In the genomic region with DNA sequence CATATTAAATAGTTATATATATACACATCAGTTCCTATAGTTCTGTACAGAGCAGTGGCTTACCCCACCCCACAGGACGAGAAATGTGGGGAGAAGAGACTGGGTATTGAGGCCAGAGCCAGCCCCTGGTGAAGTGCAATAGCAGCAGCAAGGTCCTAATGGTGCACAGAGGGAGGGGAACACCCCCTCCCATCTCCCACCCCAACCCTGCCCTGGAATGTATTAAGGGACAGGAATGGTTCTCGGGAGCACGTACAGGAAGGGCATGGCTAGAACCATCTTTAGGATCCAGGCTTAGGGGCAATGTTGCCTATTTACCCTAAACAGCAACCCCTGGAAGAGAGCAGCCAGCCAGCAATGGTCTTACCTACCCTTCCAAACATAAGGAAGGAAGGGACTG, we compare ENCODE assay signal across 23 mouse cellular contexts. TPM values are rescaled to one million over a fixed set of nuclear protein-coding genes. Genes with fewer than 3 reads are reported as not detected.
DNase-seq lines count a peak whose midpoint lies in the region; ATAC-seq and TF ChIP-seq lines count a peak whose summit lies in the region.
"Had no signal": no experiment of that assay in that cellular context is flagged by ENCODE, and none has a peak within 500 bp of the region (broad histone marks: within the 10 kb centered on the region; RNA-seq: fewer than 3 reads in every experiment).

No protein-coding gene starts in this region.

- TF ChIP-seq POLR2A in lung, adult 2 months (IDR thresholded peaks at IDR 0.05; ENCODE audit: borderline replicate concordance, extremely low read depth, low read depth, low read length): no peak

- no peak overlapping the region for H3K4me3 ChIP-seq in hindbrain, embryonic 13.5 days
- H3K4me3 ChIP-seq in hindbrain, embryonic 16.5 days (ENCODE audit: low read length): no peak overlapping the region
- peak overlapping the region; percentile 6; the same call in 1 of the 2 replicates for H3K4me3 ChIP-seq in midbrain, embryonic 10.5 days
- H3K4me3 ChIP-seq in midbrain, embryonic 14.5 days (replicated peaks; ENCODE audit: low read depth, low read length): no peak overlapping the region
- 0 out of 2 replicates have a peak overlapping the region, but pooled peaks have one; percentile 6 for H3K4me3 ChIP-seq in embryonic facial prominence, embryonic 13.5 days
- H3K4me3 ChIP-seq in lung, adult 2 months (replicated peaks; ENCODE audit: extremely low read depth, low read depth, low read length): no peak overlapping the region
- H3K4me3 ChIP-seq: embryonic facial prominence, embryonic 12.5 days; forebrain, embryonic 13.5 days; heart, embryonic 10.5 days had no signal

- no peaks in the 10 kb centered on the region for H3K27me3 ChIP-seq in hindbrain, embryonic 13.5 days
- no peaks in the 10 kb centered on the region for H3K27me3 ChIP-seq in hindbrain, embryonic 16.5 days (replicated peaks; ENCODE audit: control insufficient read depth, insufficient read depth, low read length)
- H3K27me3 ChIP-seq in midbrain, embryonic 10.5 days (ENCODE audit: low read depth, poor library complexity, severe bottlenecking): no peaks in the 10 kb centered on the region
- H3K27me3 ChIP-seq in midbrain, embryonic 14.5 days (ENCODE audit: control insufficient read depth, insufficient read depth, low read length): no peaks in the 10 kb centered on the region
- no peaks in the 10 kb centered on the region for H3K27me3 ChIP-seq in embryonic facial prominence, embryonic 13.5 days
- H3K27me3 ChIP-seq: embryonic facial prominence, embryonic 12.5 days; forebrain, embryonic 13.5 days had no signal

- peaks cover 33% of the 10 kb centered on the region for H3K36me3 ChIP-seq in hindbrain, embryonic 13.5 days
- H3K36me3 ChIP-seq in hindbrain, embryonic 16.5 days (ENCODE audit: control insufficient read depth, insufficient read depth, low read length): peaks cover 22% of the 10 kb centered on the region
- H3K36me3 ChIP-seq in midbrain, embryonic 10.5 days: peaks cover 39% of the 10 kb centered on the region
- peaks cover 34% of the 10 kb centered on the region for H3K36me3 ChIP-seq in midbrain, embryonic 14.5 days (ENCODE audit: control insufficient read depth, insufficient read depth, low read length)
- H3K36me3 ChIP-seq in embryonic facial prominence, embryonic 13.5 days: peaks cover 36% of the 10 kb centered on the region

- no peaks in the 10 kb centered on the region for H3K9me3 ChIP-seq in hindbrain, embryonic 13.5 days
- H3K9me3 ChIP-seq in hindbrain, embryonic 16.5 days (ENCODE audit: control insufficient read depth, low read length): no peaks in the 10 kb centered on the region
- H3K9me3 ChIP-seq in midbrain, embryonic 10.5 days (replicated peaks): no peaks in the 10 kb centered on the region
- H3K9me3 ChIP-seq in midbrain, embryonic 14.5 days (ENCODE audit: control insufficient read depth, low read length): no peaks in the 10 kb centered on the region
- no peaks in the 10 kb centered on the region for H3K9me3 ChIP-seq in embryonic facial prominence, embryonic 13.5 days
- H3K9me3 ChIP-seq: embryonic facial prominence, embryonic 12.5 days; forebrain, embryonic 13.5 days; heart, embryonic 10.5 days had no signal

- H3K27ac ChIP-seq in hindbrain, embryonic 13.5 days: no peak overlapping the region
- H3K27ac ChIP-seq in hindbrain, embryonic 16.5 days (ENCODE audit: low read depth, low read length): no peak overlapping the region
- no peak overlapping the region for H3K27ac ChIP-seq in midbrain, embryonic 10.5 days (replicated peaks)
- H3K27ac ChIP-seq in midbrain, embryonic 14.5 days (replicated peaks; ENCODE audit: low read depth, low read length): no peak overlapping the region
- no peak overlapping the region for H3K27ac ChIP-seq in embryonic facial prominence, embryonic 13.5 days
- H3K27ac ChIP-seq: embryonic facial prominence, embryonic 12.5 days; forebrain, embryonic 13.5 days; heart, embryonic 10.5 days; hindbrain, postnatal 0 days had no signal

- no peak overlapping the region for H3K4me2 ChIP-seq in hindbrain, embryonic 13.5 days
- no peak overlapping the region for H3K4me2 ChIP-seq in hindbrain, embryonic 16.5 days (ENCODE audit: low read length)
- no peak overlapping the region for H3K4me2 ChIP-seq in midbrain, embryonic 14.5 days (ENCODE audit: low read length)
- H3K4me2 ChIP-seq in embryonic facial prominence, embryonic 13.5 days: no peak overlapping the region
- H3K4me2 ChIP-seq: embryonic facial prominence, embryonic 12.5 days; forebrain, embryonic 13.5 days had no signal

- H3K4me1 ChIP-seq in hindbrain, embryonic 13.5 days (replicated peaks): peaks cover 59% of the 10 kb centered on the region
- peaks cover 31% of the 10 kb centered on the region for H3K4me1 ChIP-seq in hindbrain, embryonic 16.5 days (ENCODE audit: control insufficient read depth, insufficient read depth, low read depth, low read length)
- H3K4me1 ChIP-seq in midbrain, embryonic 10.5 days: peaks cover 53% of the 10 kb centered on the region
- H3K4me1 ChIP-seq in midbrain, embryonic 14.5 days (ENCODE audit: control insufficient read depth, insufficient read depth, low read length): peaks cover 28% of the 10 kb centered on the region
- H3K4me1 ChIP-seq in embryonic facial prominence, embryonic 13.5 days: peaks cover 37% of the 10 kb centered on the region
- peaks cover 5% of the 10 kb centered on the region; the same call in 1 of the 2 replicates for H3K4me1 ChIP-seq in lung, adult 2 months (ENCODE audit: control insufficient read depth, insufficient read depth, low read length)

- TF ChIP-seq CTCF in lung, adult 2 months (IDR thresholded peaks at IDR 0.05; ENCODE audit: insufficient read depth, low read length): no peak

- peak overlapping the region; percentile 19; the same call in 1 of the 2 replicates for H3K9ac ChIP-seq in hindbrain, embryonic 13.5 days
- no peak overlapping the region for H3K9ac ChIP-seq in hindbrain, embryonic 16.5 days (ENCODE audit: low read depth, low read length)
- no peak overlapping the region for H3K9ac ChIP-seq in midbrain, embryonic 14.5 days (replicated peaks; ENCODE audit: low read length)
- no peak overlapping the region for H3K9ac ChIP-seq in embryonic facial prominence, embryonic 13.5 days
- H3K9ac ChIP-seq: embryonic facial prominence, embryonic 12.5 days; forebrain, embryonic 13.5 days; forebrain, postnatal 0 days had no signal

- no peak for ATAC-seq in hindbrain, embryonic 13.5 days (ENCODE audit: low FRiP score)
- ATAC-seq in hindbrain, embryonic 16.5 days: no peak
- ATAC-seq in midbrain, embryonic 14.5 days (ENCODE audit: low FRiP score, low TSS enrichment): no peak
- no peak for ATAC-seq in embryonic facial prominence, embryonic 13.5 days (ENCODE audit: insufficient number of reproducible peaks, insufficient read depth, low FRiP score, low TSS enrichment, low read depth)
- ATAC-seq: forebrain, embryonic 13.5 days; forebrain, postnatal 0 days; hindbrain, postnatal 0 days had no signal

- DNase-seq in midbrain, embryonic 10.5 days (ENCODE audit: low spot score): no peak
- DNase-seq in midbrain, embryonic 14.5 days: no peak
- DNase-seq in gastrocnemius, adult 8-10 months (ENCODE audit: low spot score in 2 of 2): no peak
- no peak for DNase-seq in layer of hippocampus, postnatal 10 days (ENCODE audit: low spot score in 2 of 2)
- DNase-seq in lung, adult 2 months: no peak
- DNase-seq: adrenal gland, postnatal 10 days; cerebellum, adult 11 months; cerebellum, adult 8-10 months; cerebellum, postnatal 14 days; embryo, embryonic 11 days; forebrain, postnatal 0 days; gastrocnemius, postnatal 25 days; heart, adult 18-20 months; heart, postnatal 14 days had no signal

- WGBS in hindbrain, embryonic 13.5 days: 66% methylated on average over 3 of the region's 3 CpGs
- WGBS in hindbrain, embryonic 16.5 days: 73% methylated on average over 3 of the region's 3 CpGs
- 80% methylated on average over 3 of the region's 3 CpGs for WGBS in midbrain, embryonic 10.5 days
- WGBS in midbrain, embryonic 14.5 days: 66% methylated on average over 3 of the region's 3 CpGs
- 58% methylated on average over 3 of the region's 3 CpGs for WGBS in embryonic facial prominence, embryonic 13.5 days
- 83% methylated on average over 3 of the region's 3 CpGs for WGBS in lung, adult 2 months

RNA-seq across cellular contexts. Expression of a gene that starts 2.6 kb away (rescaled TPM):
- 225 and 228 TPM in 2 replicates for polyA plus RNA-seq in hindbrain, embryonic 13.5 days (2015; fragmentation: Nextera tagmentation; extraction: Ambion mirVana)
- polyA plus RNA-seq in hindbrain, embryonic 16.5 days (2015; fragmentation: Nextera tagmentation; extraction: Ambion mirVana): 158 and 167 TPM in 2 replicates
- 412 and 447 TPM in 2 replicates for polyA plus RNA-seq in midbrain, embryonic 10.5 days (2016; fragmentation: Nextera tagmentation; extraction: Ambion mirVana)
- polyA plus RNA-seq in midbrain, embryonic 14.5 days (2014; fragmentation: Nextera tagmentation; extraction: Ambion mirVana): 223 and 227 TPM in 2 replicates
- polyA plus RNA-seq in embryonic facial prominence, embryonic 13.5 days (2015; fragmentation: Nextera tagmentation; extraction: Ambion mirVana): 263 and 305 TPM in 2 replicates
- total RNA-seq in gastrocnemius, adult 8-10 months (2022): 10 to 100 TPM; 30.8 to 35.9 (median 33.3) TPM
- 10 to 100 TPM; 71.7 to 78.2 TPM for total RNA-seq in layer of hippocampus, postnatal 10 days (2021)
- polyA plus RNA-seq in lung, adult 2 months (2012; rRNA removed): 12.0 and 23.2 TPM in 2 replicates

RNA-seq across cellular contexts. Expression of a gene that starts 2.7 kb away (rescaled TPM):
- polyA plus RNA-seq in hindbrain, embryonic 13.5 days (2015; fragmentation: Nextera tagmentation; extraction: Ambion mirVana): 116 and 119 TPM in 2 replicates
- 110 and 111 TPM in 2 replicates for polyA plus RNA-seq in hindbrain, embryonic 16.5 days (2015; fragmentation: Nextera tagmentation; extraction: Ambion mirVana)
- polyA plus RNA-seq in midbrain, embryonic 10.5 days (2016; fragmentation: Nextera tagmentation; extraction: Ambion mirVana): 192 TPM in 2 replicates
- 110 and 116 TPM in 2 replicates for polyA plus RNA-seq in midbrain, embryonic 14.5 days (2014; fragmentation: Nextera tagmentation; extraction: Ambion mirVana)
- 182 and 189 TPM in 2 replicates for polyA plus RNA-seq in embryonic facial prominence, embryonic 13.5 days (2015; fragmentation: Nextera tagmentation; extraction: Ambion mirVana)
- total RNA-seq in gastrocnemius, adult 8-10 months (2022): 10 to 100 TPM; 42.4 to 63.1 (median 48.7) TPM
- 10 to 100 TPM; 33.9 to 40.2 TPM for total RNA-seq in layer of hippocampus, postnatal 10 days (2021)
- 104 and 122 TPM in 2 replicates for polyA plus RNA-seq in lung, adult 2 months (2012; rRNA removed)

RNA-seq across cellular contexts. Expression of a gene that starts 3.3 kb away (rescaled TPM):
- 79.0 and 87.9 TPM in 2 replicates for polyA plus RNA-seq in hindbrain, embryonic 13.5 days (2015; fragmentation: Nextera tagmentation; extraction: Ambion mirVana)
- polyA plus RNA-seq in hindbrain, embryonic 16.5 days (2015; fragmentation: Nextera tagmentation; extraction: Ambion mirVana): 104 and 113 TPM in 2 replicates
- polyA plus RNA-seq in midbrain, embryonic 10.5 days (2016; fragmentation: Nextera tagmentation; extraction: Ambion mirVana): 50.4 and 55.6 TPM in 2 replicates
- polyA plus RNA-seq in midbrain, embryonic 14.5 days (2014; fragmentation: Nextera tagmentation; extraction: Ambion mirVana): 90.3 and 119 TPM in 2 replicates
- polyA plus RNA-seq in embryonic facial prominence, embryonic 13.5 days (2015; fragmentation: Nextera tagmentation; extraction: Ambion mirVana): 55.6 and 56.9 TPM in 2 replicates
- total RNA-seq in gastrocnemius, adult 8-10 months (2022): 10 to 100 TPM; 12.4 to 19.8 (median 18.4) TPM
- total RNA-seq in layer of hippocampus, postnatal 10 days (2021): 10 to 100 TPM; 72.7 to 85.3 TPM
- 99.1 and 111 TPM in 2 replicates for polyA plus RNA-seq in lung, adult 2 months (2012; rRNA removed)

RNA-seq across cellular contexts. Expression of a gene that starts 3.5 kb away (rescaled TPM):
- 24.9 and 27.0 TPM in 2 replicates for polyA plus RNA-seq in hindbrain, embryonic 13.5 days (2015; fragmentation: Nextera tagmentation; extraction: Ambion mirVana)
- polyA plus RNA-seq in hindbrain, embryonic 16.5 days (2015; fragmentation: Nextera tagmentation; extraction: Ambion mirVana): 23.4 and 24.0 TPM in 2 replicates
- 73.9 and 85.1 TPM in 2 replicates for polyA plus RNA-seq in midbrain, embryonic 10.5 days (2016; fragmentation: Nextera tagmentation; extraction: Ambion mirVana)
- polyA plus RNA-seq in midbrain, embryonic 14.5 days (2014; fragmentation: Nextera tagmentation; extraction: Ambion mirVana): 15.7 and 24.6 TPM in 2 replicates
- polyA plus RNA-seq in embryonic facial prominence, embryonic 13.5 days (2015; fragmentation: Nextera tagmentation; extraction: Ambion mirVana): 49.3 and 49.7 TPM in 2 replicates
- total RNA-seq in gastrocnemius, adult 8-10 months (2022): 1 to 10 TPM; 2.2 to 4.4 (median 3.2) TPM
- total RNA-seq in layer of hippocampus, postnatal 10 days (2021): 10 to 100 TPM; 17.1 to 21.5 TPM
- polyA plus RNA-seq in lung, adult 2 months (2012; rRNA removed): 35.3 and 37.0 TPM in 2 replicates

RNA-seq across cellular contexts. Expression of a gene that starts 17.0 kb away (rescaled TPM):
- not detected in 2 replicates for polyA plus RNA-seq in hindbrain, embryonic 13.5 days (2015; fragmentation: Nextera tagmentation; extraction: Ambion mirVana)
- polyA plus RNA-seq in hindbrain, embryonic 16.5 days (2015; fragmentation: Nextera tagmentation; extraction: Ambion mirVana): not detected in 2 replicates
- polyA plus RNA-seq in midbrain, embryonic 10.5 days (2016; fragmentation: Nextera tagmentation; extraction: Ambion mirVana): not detected in 2 replicates
- polyA plus RNA-seq in midbrain, embryonic 14.5 days (2014; fragmentation: Nextera tagmentation; extraction: Ambion mirVana): 0.95 TPM in 1 of 2 replicates, not detected in the other
- polyA plus RNA-seq in embryonic facial prominence, embryonic 13.5 days (2015; fragmentation: Nextera tagmentation; extraction: Ambion mirVana): 3.1 TPM in 1 of 2 replicates, not detected in the other
- 1 to 10 TPM; 2.1 to 5.2 (median 3.3) TPM for total RNA-seq in gastrocnemius, adult 8-10 months (2022)
- 10 to 100 TPM in 1 of 2 experiments, 1 to 10 TPM in 1; 9.2 to 11.1 TPM for total RNA-seq in layer of hippocampus, postnatal 10 days (2021)
- 20.3 and 46.2 TPM in 2 replicates for polyA plus RNA-seq in lung, adult 2 months (2012; rRNA removed)
- polyA plus RNA-seq: embryonic facial prominence, embryonic 12.5 days; forebrain, embryonic 13.5 days; forebrain, postnatal 0 days; heart, embryonic 10.5 days; heart, embryonic 14.5 days; hindbrain, postnatal 0 days; intestine, embryonic 14.5 days had no signal

Comparison
In these comparisons a context has a peak if more than half of its experiments do, and no peak if none do; other contexts are left out.
1. H3K4me3 ChIP-seq: peak in midbrain, embryonic 10.5 days (single experiment) and embryonic facial prominence, embryonic 13.5 days (single experiment); none in hindbrain, embryonic 13.5 days (single experiment), hindbrain, embryonic 16.5 days (single experiment), midbrain, embryonic 14.5 days (single experiment) and lung, adult 2 months (single experiment).